Mouse (Mus musculus): Measurements from ENCODE around the gene Rtkn2. TPM values are rescaled to one million over a fixed set of nuclear protein-coding genes. Genes with fewer than 3 reads are reported as not detected.

Gene Rtkn2
- polyA plus RNA-seq, 1 experiment from 2014 or later = 9.1 TPM

DNA sequence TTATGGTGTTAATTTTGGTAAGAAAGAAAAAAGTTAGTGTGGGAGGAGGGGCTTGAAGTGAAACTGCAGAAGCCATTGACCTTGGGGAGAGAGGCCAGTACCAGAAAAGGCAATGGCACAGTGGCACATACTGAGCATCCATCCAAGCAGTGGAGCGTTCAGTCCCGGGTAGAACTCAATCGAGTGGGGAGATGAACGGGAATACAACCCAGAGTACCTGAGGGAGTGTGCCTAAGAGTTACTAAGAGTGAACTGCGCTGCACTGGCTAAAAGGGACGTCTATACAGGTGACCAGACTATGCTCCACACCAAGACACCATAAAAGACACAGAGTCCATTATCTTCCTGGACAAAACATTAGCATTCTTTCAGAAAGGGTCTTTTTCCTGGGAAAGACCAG is 128.3 kb downstream of the Rtkn2 start:
- Histone ChIP-seq H3K4me2 (replicated peaks; ENCODE audit: low read depth, low read length) (no peak overlapping the region), H3K4me1 (ENCODE audit: control insufficient read depth, insufficient read depth, low read length) (peaks cover 47% of the 10 kb centered on the region), H3K4me3 (ENCODE audit: low read depth, low read length) (no peak overlapping the region), H3K9me3 (ENCODE audit: control insufficient read depth, low read depth, low read length) (no peaks in the 10 kb centered on the region), H3K9ac (replicated peaks; ENCODE audit: low read depth, low read length) (no peak overlapping the region), H3K27me3 (ENCODE audit: control insufficient read depth, insufficient read depth, low read length) (no peaks in the 10 kb centered on the region), H3K36me3 (ENCODE audit: control insufficient read depth, insufficient read depth, low read length) (no peaks in the 10 kb centered on the region; the same call in 1 of the 2 replicates), H3K27ac (ENCODE audit: low read length) (no peak overlapping the region)
- WGBS = 85% methylated on average over 6 of the region's 6 CpGs
- ATAC-seq (ENCODE audit: insufficient number of reproducible peaks, insufficient read depth, low FRiP score, low read depth) = no peak

Other genes starting within 250 kb of the Rtkn2 start
- 1.5 and 1.7 TPM in 2 replicates for gene Zfp365, start 66.9 kb upstream of the Rtkn2 start, polyA plus RNA-seq (2014; fragmentation: Nextera tagmentation; extraction: Ambion mirVana)

Measured in stomach, embryonic 14.5 days (tissue).